In genomic region chr4:81285564-81285963, GRCm38 (mm10) we compare ENCODE assay signal across 21 mouse cellular contexts.
"Had no signal": no experiment of that assay in that cellular context is flagged by ENCODE, and none has a peak within 500 bp of the region (broad histone marks: within the 10 kb centered on the region; RNA-seq: fewer than 3 reads in every experiment).

No protein-coding gene starts in this region.

- H3K27ac ChIP-seq: heart, embryonic 10.5 days; hindbrain, embryonic 13.5 days; intestine, embryonic 15.5 days; limb, embryonic 10.5 days; limb, embryonic 12.5 days; liver, embryonic 13.5 days; liver, embryonic 15.5 days had no signal

- DNase-seq: forebrain, postnatal 0 days; gastrocnemius, postnatal 14 days; gastrocnemius, postnatal 36 days; heart, adult 18-20 months; heart, postnatal 10 days; heart, postnatal 36 days; kidney, adult 18-20 months; kidney, adult 8-10 months; kidney, postnatal 10 days; kidney, postnatal 25 days; kidney, postnatal 4 days; layer of hippocampus, adult 9-11 months; liver; liver, embryonic 13.5 days had no signal

- H3K4me3 ChIP-seq: heart, embryonic 10.5 days; heart, embryonic 12.5 days; hindbrain, embryonic 13.5 days; intestine, embryonic 15.5 days; limb, embryonic 10.5 days; limb, embryonic 12.5 days; liver, embryonic 13.5 days; liver, embryonic 15.5 days had no signal
